Mouse (Mus musculus): Measurements from ENCODE around the gene Tefm. TPM values are rescaled to one million over a fixed set of nuclear protein-coding genes. Genes with fewer than 3 reads are reported as not detected.

The Tefm gene
- polyA plus RNA-seq, 1 experiment: 37.3 TPM

DNA sequence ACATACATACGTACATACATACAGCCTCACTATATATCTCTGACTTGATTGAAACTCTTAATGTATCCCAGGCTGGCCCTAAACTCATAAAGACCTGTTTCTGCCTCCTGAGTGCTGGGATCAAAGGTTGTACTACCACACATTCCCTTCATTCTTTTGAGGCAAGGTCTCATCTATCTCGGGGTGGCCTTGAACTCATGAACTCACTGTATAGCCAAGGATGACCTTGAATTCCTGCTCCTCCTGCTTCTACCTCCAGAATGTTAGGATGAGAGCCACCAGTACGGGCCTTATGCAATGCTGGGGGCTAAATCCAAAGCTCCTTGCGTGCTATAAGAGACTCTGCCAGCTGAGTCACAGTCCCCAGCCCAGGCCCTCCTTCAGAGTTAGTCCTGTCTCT is 19.1 kb upstream of the Tefm start:
- Histone ChIP-seq H3K4me1 (ENCODE audit: control insufficient read depth, insufficient read depth, low read length) (peaks cover 1% of the 10 kb centered on the region), H3K9me3 (replicated peaks; ENCODE audit: control insufficient read depth, insufficient read depth, low read length, poor library complexity, severe bottlenecking) (no peaks in the 10 kb centered on the region), H3K27ac (ENCODE audit: insufficient read depth, low read length) (no peak overlapping the region), H3K4me3 (ENCODE audit: low read depth, low read length) (no peak overlapping the region), H3K36me3 (ENCODE audit: control insufficient read depth, insufficient read depth, low read length, poor library complexity, severe bottlenecking) (no peaks in the 10 kb centered on the region), H3K27me3 (ENCODE audit: control insufficient read depth, insufficient read depth, low read length, poor library complexity, severe bottlenecking) (no peaks in the 10 kb centered on the region), H3K9ac (ENCODE audit: low read depth, poor library complexity, severe bottlenecking) (no peak overlapping the region)
- TF ChIP-seq EP300 (IDR thresholded peaks at IDR 0.05; ENCODE audit: insufficient read depth, low read depth, low read length): no peak
- TF ChIP-seq CTCF (IDR thresholded peaks at IDR 0.05; ENCODE audit: low read depth, low read length): no peak
- TF ChIP-seq POLR2A (IDR thresholded peaks at IDR 0.05; ENCODE audit: insufficient read depth, low read length): no peak

DNA sequence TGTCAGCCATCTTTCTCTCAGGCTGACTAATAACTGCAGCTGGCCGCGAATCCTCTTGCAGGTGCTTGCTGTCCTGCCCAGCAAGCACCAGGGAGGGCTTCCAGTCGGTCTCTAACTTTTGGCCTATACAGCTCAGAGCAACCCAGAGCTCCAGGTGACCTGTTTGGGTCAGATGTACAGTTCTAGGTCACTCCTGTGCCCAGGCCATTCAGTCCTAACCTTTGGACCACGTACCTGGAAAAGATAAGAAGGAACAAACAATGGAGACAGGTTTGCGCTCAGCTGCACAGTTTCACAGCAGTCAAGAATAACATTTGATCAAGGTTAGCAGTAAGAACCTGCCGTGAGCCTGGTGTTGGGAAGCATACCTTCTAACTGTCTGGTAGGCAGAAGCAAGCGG is 17.0 kb upstream of the Tefm start:
- no peaks in the 10 kb centered on the region for H3K9me3 ChIP-seq (replicated peaks; ENCODE audit: control insufficient read depth, insufficient read depth, low read length, poor library complexity, severe bottlenecking)
- no peak overlapping the region for H3K27ac ChIP-seq (ENCODE audit: insufficient read depth, low read length)
- peaks cover 1% of the 10 kb centered on the region for H3K4me1 ChIP-seq (ENCODE audit: control insufficient read depth, insufficient read depth, low read length)
- no peak overlapping the region for H3K9ac ChIP-seq (ENCODE audit: low read depth, poor library complexity, severe bottlenecking)
- TF ChIP-seq CTCF (IDR thresholded peaks at IDR 0.05; ENCODE audit: low read depth, low read length) (no peak), EP300 (IDR thresholded peaks at IDR 0.05; ENCODE audit: insufficient read depth, low read depth, low read length) (no peak), POLR2A (IDR thresholded peaks at IDR 0.05; ENCODE audit: insufficient read depth, low read length) (no peak)
- no peaks in the 10 kb centered on the region for H3K36me3 ChIP-seq (ENCODE audit: control insufficient read depth, insufficient read depth, low read length, poor library complexity, severe bottlenecking)
- peaks cover 4% of the 10 kb centered on the region; the same call in 1 of the 2 replicates for H3K27me3 ChIP-seq (ENCODE audit: control insufficient read depth, insufficient read depth, low read length, poor library complexity, severe bottlenecking)
- H3K4me3 ChIP-seq (ENCODE audit: low read depth, low read length): no peak overlapping the region

DNA sequence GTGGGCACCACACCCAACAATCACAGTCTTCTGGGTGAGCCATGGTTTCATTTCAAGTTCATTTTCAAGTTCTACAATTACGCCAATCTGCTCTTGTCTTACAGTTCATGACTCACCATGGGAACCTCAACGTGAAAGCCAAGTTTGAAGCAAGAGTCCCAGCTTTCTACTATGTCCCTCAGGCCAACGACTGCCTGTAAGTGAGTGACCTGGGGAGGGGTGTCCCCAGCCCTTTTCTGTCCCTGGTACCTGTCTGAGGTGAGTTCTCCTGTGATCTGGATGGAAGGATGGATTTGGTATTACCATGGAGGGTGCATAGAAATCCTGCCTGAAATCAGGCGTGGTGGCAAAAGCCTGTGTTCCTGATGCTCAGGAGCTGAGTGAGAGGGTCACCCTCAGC is 14.9 kb upstream of the Tefm start:
- Histone ChIP-seq H3K27me3 (ENCODE audit: control insufficient read depth, insufficient read depth, low read length, poor library complexity, severe bottlenecking) (peaks cover 5% of the 10 kb centered on the region; the same call in 1 of the 2 replicates), H3K4me1 (ENCODE audit: control insufficient read depth, insufficient read depth, low read length) (no peaks in the 10 kb centered on the region), H3K9me3 (replicated peaks; ENCODE audit: control insufficient read depth, insufficient read depth, low read length, poor library complexity, severe bottlenecking) (no peaks in the 10 kb centered on the region), H3K9ac (ENCODE audit: low read depth, poor library complexity, severe bottlenecking) (no peak overlapping the region), H3K36me3 (ENCODE audit: control insufficient read depth, insufficient read depth, low read length, poor library complexity, severe bottlenecking) (no peaks in the 10 kb centered on the region), H3K27ac (ENCODE audit: insufficient read depth, low read length) (no peak overlapping the region), H3K4me3 (ENCODE audit: low read depth, low read length) (no peak overlapping the region)
- TF ChIP-seq CTCF (IDR thresholded peaks at IDR 0.05; ENCODE audit: low read depth, low read length) (no peak), EP300 (IDR thresholded peaks at IDR 0.05; ENCODE audit: insufficient read depth, low read depth, low read length) (no peak), POLR2A (IDR thresholded peaks at IDR 0.05; ENCODE audit: insufficient read depth, low read length) (no peak)

DNA sequence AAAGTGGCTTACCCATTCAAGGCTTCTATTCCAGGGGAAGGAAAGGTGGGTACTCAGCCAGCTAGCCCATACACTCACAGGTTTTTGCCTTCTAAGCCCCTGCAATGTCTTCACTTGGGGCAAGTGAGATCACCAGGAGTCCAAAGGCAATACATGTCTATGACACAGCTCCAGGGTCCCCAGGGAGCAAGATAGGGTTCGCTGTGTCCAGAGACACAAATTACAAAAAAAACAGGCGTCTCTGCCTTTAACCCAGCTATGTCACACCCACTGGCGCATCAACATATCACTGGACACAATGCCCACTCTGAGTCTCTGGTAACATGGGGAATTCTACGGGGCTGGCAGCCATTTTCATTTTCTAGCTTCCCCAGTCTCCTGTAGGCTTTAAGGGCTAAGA is 14.0 kb upstream of the Tefm start:
- no peak overlapping the region for H3K9ac ChIP-seq (ENCODE audit: low read depth, poor library complexity, severe bottlenecking)
- no peaks in the 10 kb centered on the region for H3K9me3 ChIP-seq (replicated peaks; ENCODE audit: control insufficient read depth, insufficient read depth, low read length, poor library complexity, severe bottlenecking)
- H3K27ac ChIP-seq (ENCODE audit: insufficient read depth, low read length): no peak overlapping the region
- TF ChIP-seq POLR2A (IDR thresholded peaks at IDR 0.05; ENCODE audit: insufficient read depth, low read length) (no peak), CTCF (IDR thresholded peaks at IDR 0.05; ENCODE audit: low read depth, low read length) (no peak), EP300 (IDR thresholded peaks at IDR 0.05; ENCODE audit: insufficient read depth, low read depth, low read length) (no peak)
- H3K4me1 ChIP-seq (ENCODE audit: control insufficient read depth, insufficient read depth, low read length): no peaks in the 10 kb centered on the region
- H3K36me3 ChIP-seq (ENCODE audit: control insufficient read depth, insufficient read depth, low read length, poor library complexity, severe bottlenecking): no peaks in the 10 kb centered on the region
- no peak overlapping the region for H3K4me3 ChIP-seq (ENCODE audit: low read depth, low read length)
- peaks cover 5% of the 10 kb centered on the region; the same call in 1 of the 2 replicates for H3K27me3 ChIP-seq (ENCODE audit: control insufficient read depth, insufficient read depth, low read length, poor library complexity, severe bottlenecking)

DNA sequence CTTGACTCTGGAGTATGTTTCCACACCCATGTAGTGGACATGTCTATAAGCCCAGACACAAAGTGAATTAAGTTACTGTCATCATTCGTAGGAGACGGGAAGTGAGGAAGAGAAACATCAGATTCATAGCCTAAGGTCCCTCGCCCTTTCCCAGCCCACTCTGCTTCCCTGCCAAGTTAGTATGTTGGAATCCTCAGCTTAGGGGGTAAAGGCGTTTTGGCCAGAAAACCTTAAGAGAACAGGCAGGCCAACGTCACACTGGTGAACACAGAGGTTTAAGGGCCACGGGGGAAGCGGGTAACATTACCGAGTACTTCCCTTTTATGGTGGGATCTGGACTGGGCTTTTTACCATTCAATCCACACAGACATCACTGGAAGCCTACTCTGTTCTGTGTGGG is 13.6 kb upstream of the Tefm start:
- Histone ChIP-seq H3K4me3 (ENCODE audit: low read depth, low read length) (no peak overlapping the region), H3K36me3 (ENCODE audit: control insufficient read depth, insufficient read depth, low read length, poor library complexity, severe bottlenecking) (no peaks in the 10 kb centered on the region), H3K27ac (ENCODE audit: insufficient read depth, low read length) (no peak overlapping the region), H3K9ac (ENCODE audit: low read depth, poor library complexity, severe bottlenecking) (no peak overlapping the region), H3K27me3 (ENCODE audit: control insufficient read depth, insufficient read depth, low read length, poor library complexity, severe bottlenecking) (peaks cover 5% of the 10 kb centered on the region; the same call in 1 of the 2 replicates), H3K9me3 (replicated peaks; ENCODE audit: control insufficient read depth, insufficient read depth, low read length, poor library complexity, severe bottlenecking) (no peaks in the 10 kb centered on the region), H3K4me1 (ENCODE audit: control insufficient read depth, insufficient read depth, low read length) (no peaks in the 10 kb centered on the region)
- TF ChIP-seq CTCF (IDR thresholded peaks at IDR 0.05; ENCODE audit: low read depth, low read length) (no peak), POLR2A (IDR thresholded peaks at IDR 0.05; ENCODE audit: insufficient read depth, low read length) (no peak), EP300 (IDR thresholded peaks at IDR 0.05; ENCODE audit: insufficient read depth, low read depth, low read length) (no peak)

GRCm38 (mm10) chr11:80154501-80154900 is 12.5 kb upstream of the Tefm start:
- Histone ChIP-seq H3K9ac (ENCODE audit: low read depth, poor library complexity, severe bottlenecking) (peak overlapping the region; percentile 76), H3K9me3 (replicated peaks; ENCODE audit: control insufficient read depth, insufficient read depth, low read length, poor library complexity, severe bottlenecking) (no peaks in the 10 kb centered on the region), H3K27me3 (ENCODE audit: control insufficient read depth, insufficient read depth, low read length, poor library complexity, severe bottlenecking) (peaks cover 5% of the 10 kb centered on the region; the same call in 1 of the 2 replicates), H3K4me1 (ENCODE audit: control insufficient read depth, insufficient read depth, low read length) (no peaks in the 10 kb centered on the region), H3K27ac (ENCODE audit: insufficient read depth, low read length) (no peak overlapping the region), H3K36me3 (ENCODE audit: control insufficient read depth, insufficient read depth, low read length, poor library complexity, severe bottlenecking) (no peaks in the 10 kb centered on the region), H3K4me3 (ENCODE audit: low read depth, low read length) (peak overlapping the region; percentile 81)
- TF ChIP-seq CTCF (IDR thresholded peaks at IDR 0.05; ENCODE audit: low read depth, low read length) (no peak), EP300 (IDR thresholded peaks at IDR 0.05; ENCODE audit: insufficient read depth, low read depth, low read length) (no peak), POLR2A (IDR thresholded peaks at IDR 0.05; ENCODE audit: insufficient read depth, low read length) (no peak)

Measured in ES-Bruce4 (cell line).